Mouse (Mus musculus) adipose tissue, adult 10 weeks (tissue): ENCODE results near the gene St6galnac6. TPM values are rescaled to one million over a fixed set of nuclear protein-coding genes. Genes with fewer than 3 reads are reported as not detected.

ENCODE experiments used
- polyA plus RNA-seq: library from polyadenylated mRNA; stranded (reverse); fragments of 350-450 nt; fragmentation: Illumina TruSeq; extraction: RNeasy Lipid Tissue Mini Kit (QIAGEN cat#74804); gene quantifications from one replicate; pipeline ENCODE4 v1.2.3, GENCODE M21; 2014; ENCODE audit warnings: low read depth, low replicate concordance

The St6galnac6 gene
- 24.1 TPM for polyA plus RNA-seq

GRCm38 (mm10) chr2:32599409-32599808 is at the start of gene St6galnac6:
Gene St6galnac6 (plus strand): TSS chr2:32599709.

GRCm38 (mm10) chr2:32570698-32571494 is 28.6 kb upstream of the St6galnac6 start, which contains the start of gene Dpm2:
Gene Dpm2 (plus strand): TSS chr2:32570858.

GRCm38 (mm10) chr2:32574497-32574896 is 25.0 kb upstream of the St6galnac6 start, which contains the start of gene Pip5kl1:
Gene Pip5kl1 (plus strand): TSS chr2:32574797.

GRCm38 (mm10) chr2:32575586-32576160 is 23.8 kb upstream of the St6galnac6 start, which contains the start of gene 9430097D07Rik:
Gene 9430097D07Rik (minus strand): TSS chr2:32575684.

GRCm38 (mm10) chr2:32586871-32587351 is 12.6 kb upstream of the St6galnac6 start, which contains the start of gene St6galnac4:
Gene St6galnac4 (plus strand): TSS chr2:32587095.

GRCm38 (mm10) chr2:32621517-32621859 is 22.0 kb downstream of the St6galnac6 start, which contains the start of gene Ak1:
Gene Ak1 (plus strand): TSS chr2:32621758.

GRCm38 (mm10) chr2:32646379-32647056 is 47.0 kb downstream of the St6galnac6 start, which contains the start of gene Eng:
Gene Eng (plus strand): TSS chr2:32646595.

Other genes starting within 250 kb of the St6galnac6 start
- gene Ciz1, start 247.4 kb upstream of the St6galnac6 start, polyA plus RNA-seq: 72.0 TPM
- 15.8 TPM for gene Dnm1, start 246.4 kb upstream of the St6galnac6 start, polyA plus RNA-seq
- 149 TPM for gene 1110008P14Rik, start 217.8 kb upstream of the St6galnac6 start, polyA plus RNA-seq
- gene Lcn2, start 211.5 kb upstream of the St6galnac6 start, polyA plus RNA-seq: 3,725 TPM
- gene Ptges2, start 203.8 kb upstream of the St6galnac6 start, polyA plus RNA-seq: 33.6 TPM
- 3.6 TPM for gene Naif1, start 149.3 kb upstream of the St6galnac6 start, polyA plus RNA-seq
- gene Slc25a25, start 148.3 kb upstream of the St6galnac6 start, polyA plus RNA-seq: 25.0 TPM
- 29.4 TPM for gene Fam102a, start 64.4 kb upstream of the St6galnac6 start, polyA plus RNA-seq
- gene Dpm2, start 28.9 kb upstream of the St6galnac6 start, polyA plus RNA-seq: 87.5 TPM
- not detected for gene Pip5kl1, start 24.9 kb upstream of the St6galnac6 start, polyA plus RNA-seq
- gene 9430097D07Rik, start 24.0 kb upstream of the St6galnac6 start, polyA plus RNA-seq: not detected
- gene St6galnac4, start 12.6 kb upstream of the St6galnac6 start, polyA plus RNA-seq: 28.3 TPM
- 38.9 TPM for gene Ak1, start 22.0 kb downstream of the St6galnac6 start, polyA plus RNA-seq
- 49.7 TPM for gene Eng, start 46.9 kb downstream of the St6galnac6 start, polyA plus RNA-seq
- 50.8 TPM for gene Fpgs, start 104.4 kb downstream of the St6galnac6 start, polyA plus RNA-seq
- 63.0 TPM for gene Cdk9, start 113.4 kb downstream of the St6galnac6 start, polyA plus RNA-seq
- gene Sh2d3c, start 121.3 kb downstream of the St6galnac6 start, polyA plus RNA-seq: 12.2 TPM
- not detected for gene 6330409D20Rik, start 141.3 kb downstream of the St6galnac6 start, polyA plus RNA-seq
- 40.9 TPM for gene Tor2a, start 157.5 kb downstream of the St6galnac6 start, polyA plus RNA-seq
- gene Ttc16, start 175.9 kb downstream of the St6galnac6 start, polyA plus RNA-seq: 4.4 TPM
- gene Ptrh1, start 176.1 kb downstream of the St6galnac6 start, polyA plus RNA-seq: 5.0 TPM
- gene Cfap157, start 184.7 kb downstream of the St6galnac6 start, polyA plus RNA-seq: 3.0 TPM
- gene Stxbp1, start 247.5 kb downstream of the St6galnac6 start, polyA plus RNA-seq: 9.1 TPM